Mouse (Mus musculus): ENCODE data around the gene Gm20662.

Gene Gm20662

GRCm38 (mm10) chr9:107974491-107975171, 21.5 kb upstream of the Gm20662 start:
- no peak for DNase-seq (ENCODE audit: low spot score in 2 of 2)

DNA sequence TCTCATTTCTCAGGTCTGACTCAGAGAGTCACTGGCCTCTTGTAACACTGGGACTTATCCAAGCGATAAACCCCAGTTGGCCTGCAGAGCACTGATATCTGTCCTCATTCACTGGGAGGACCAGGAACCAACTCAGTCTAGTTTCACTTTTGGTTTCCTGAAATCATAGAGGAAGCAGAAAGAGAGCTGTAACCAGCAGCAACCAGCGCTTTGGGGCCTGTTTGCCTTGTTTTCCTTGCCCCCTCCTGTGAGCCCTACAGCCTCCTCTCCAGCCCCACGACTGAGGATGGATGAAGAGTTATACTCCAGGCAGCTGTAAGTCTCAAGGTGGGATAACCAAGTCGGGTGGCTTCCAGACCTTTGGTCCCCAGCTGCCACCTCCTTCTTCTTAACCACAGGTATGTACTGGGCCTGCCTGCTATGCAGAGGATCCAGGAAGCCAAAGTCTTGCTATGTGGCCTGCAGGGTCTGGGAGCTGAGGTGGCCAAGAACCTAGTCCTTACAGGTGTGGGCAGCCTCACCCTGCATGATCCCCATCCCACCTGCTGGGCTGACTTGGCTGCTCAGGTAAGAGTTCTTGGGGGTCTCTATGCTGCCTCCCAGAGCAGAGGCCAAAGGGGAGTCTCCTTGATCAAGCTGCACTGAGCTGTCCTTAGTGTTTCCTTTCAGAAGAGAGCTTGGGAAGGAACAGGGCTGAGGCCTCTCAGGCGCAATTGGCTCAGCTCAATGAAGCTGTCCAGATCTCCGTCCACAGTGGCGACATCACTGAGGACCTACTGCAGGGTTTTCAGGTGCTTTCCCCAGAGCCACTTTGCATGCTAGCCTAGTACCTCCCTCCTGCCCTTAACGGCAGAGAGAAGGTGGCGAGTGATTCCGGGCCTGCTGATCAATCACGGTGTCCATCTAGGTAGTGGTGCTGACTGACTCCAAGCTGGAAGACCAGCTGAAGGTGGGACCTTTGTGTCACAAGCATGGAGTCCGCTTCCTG, 20.5 kb upstream of the Gm20662 start, which contains the start of gene Uba7:
Uba7 (plus strand) TSS at position 107 of the 988 bp plus-strand sequence.
- DNase-seq (ENCODE audit: low spot score in 2 of 2), result no peak

GRCm38 (mm10) chr9:107978815-107979214, 17.3 kb upstream of the Gm20662 start:
- DNase-seq (ENCODE audit: low spot score in 2 of 2), result no peak

DNA sequence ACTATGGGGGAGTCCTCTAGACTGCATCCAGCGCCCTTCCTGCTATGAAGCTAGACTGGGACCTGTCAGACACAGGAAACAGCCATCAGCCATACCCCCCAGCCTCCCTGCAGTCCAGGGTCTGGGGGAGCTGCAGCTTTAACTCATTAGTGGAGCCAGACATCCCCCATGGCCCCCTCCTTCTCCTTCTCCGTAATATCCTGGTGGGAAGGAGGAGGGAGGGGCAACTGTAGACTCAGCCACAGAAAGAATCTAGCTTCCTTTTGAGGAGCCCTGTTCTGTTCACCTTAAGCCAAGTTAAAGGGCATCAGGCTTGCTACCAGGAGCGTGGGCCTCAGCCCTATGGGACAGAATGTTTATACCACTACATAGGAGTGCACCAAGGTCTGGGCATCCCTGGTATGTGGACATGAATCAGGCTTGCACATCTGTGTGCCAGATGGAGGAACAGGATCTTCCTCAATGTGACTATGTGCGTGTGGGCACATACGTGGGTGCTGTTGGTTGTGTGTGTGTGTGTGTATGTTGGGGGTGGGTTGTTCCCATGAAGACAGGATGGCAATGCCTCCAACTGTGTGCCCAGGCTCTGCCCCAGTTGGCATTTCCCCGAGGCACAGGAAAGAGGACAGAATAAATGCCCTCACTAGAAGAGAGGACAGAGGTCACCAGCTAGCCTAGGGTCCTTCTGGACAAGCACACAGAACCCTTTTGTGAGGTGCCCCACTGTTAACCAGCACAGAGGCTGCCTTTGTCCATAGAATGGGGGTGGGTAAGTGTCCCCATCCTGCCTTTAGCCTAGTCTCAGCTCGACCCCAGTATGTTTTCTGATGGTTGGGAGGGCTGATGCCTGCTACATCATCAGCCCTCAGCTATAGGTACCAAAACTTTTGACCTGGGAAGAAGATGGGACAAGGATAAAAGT, 14.2 kb upstream of the Gm20662 start:
- DNase-seq (ENCODE audit: low spot score in 2 of 2), result no peak

- peak; percentile 83 to 84 for DNase-seq (ENCODE audit: low spot score in 2 of 2)
Observed at GRCm38 (mm10) chr9:107982681-107983346, 13.3 kb upstream of the Gm20662 start, which contains the start of gene Gm20661. TSS of gene Gm20661 (plus strand) at chr9:107983058.

GRCm38 (mm10) chr9:107983421-107983890, 12.7 kb upstream of the Gm20662 start:
- DNase-seq (ENCODE audit: low spot score in 2 of 2), result peak; percentile 83 to 87

DNA sequence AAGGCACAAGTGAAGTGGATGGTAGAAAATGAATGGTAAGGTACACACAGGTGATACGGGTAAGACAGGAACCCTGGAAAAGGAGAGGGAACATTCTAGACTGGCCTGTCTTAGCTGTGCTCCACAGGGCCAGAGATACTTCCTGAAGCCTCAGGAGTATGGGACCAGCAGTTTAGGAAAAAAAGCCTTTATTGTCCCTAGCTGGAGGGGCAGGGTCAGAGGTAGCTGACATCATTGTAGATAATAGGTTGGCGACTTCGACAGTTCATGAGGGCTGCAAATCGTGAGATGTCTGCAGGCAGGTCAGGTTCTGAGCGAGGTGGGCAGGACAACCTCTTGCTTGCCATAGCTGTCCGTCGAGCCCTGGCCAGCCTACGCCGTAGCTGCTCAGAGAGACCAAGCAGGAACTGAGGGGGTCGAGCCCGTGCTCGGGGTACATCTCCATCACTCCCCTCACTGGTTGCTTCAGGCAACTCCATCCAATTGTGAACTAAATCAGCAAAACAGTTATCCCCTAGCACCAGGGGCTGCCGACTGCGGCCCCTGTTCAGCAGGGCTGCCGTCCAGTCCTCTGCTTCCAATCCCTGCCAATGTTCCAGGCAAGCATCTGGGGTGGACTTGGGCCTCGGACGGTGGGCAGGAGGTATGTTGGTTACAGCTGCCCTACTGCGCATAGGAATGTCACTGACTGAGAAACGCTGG, 11.9 kb upstream of the Gm20662 start:
- DNase-seq (ENCODE audit: low spot score in 2 of 2), result no peak

GRCm38 (mm10) chr9:107984754-107985055, 11.4 kb upstream of the Gm20662 start:
- no peak for DNase-seq (ENCODE audit: low spot score in 2 of 2)

DNA sequence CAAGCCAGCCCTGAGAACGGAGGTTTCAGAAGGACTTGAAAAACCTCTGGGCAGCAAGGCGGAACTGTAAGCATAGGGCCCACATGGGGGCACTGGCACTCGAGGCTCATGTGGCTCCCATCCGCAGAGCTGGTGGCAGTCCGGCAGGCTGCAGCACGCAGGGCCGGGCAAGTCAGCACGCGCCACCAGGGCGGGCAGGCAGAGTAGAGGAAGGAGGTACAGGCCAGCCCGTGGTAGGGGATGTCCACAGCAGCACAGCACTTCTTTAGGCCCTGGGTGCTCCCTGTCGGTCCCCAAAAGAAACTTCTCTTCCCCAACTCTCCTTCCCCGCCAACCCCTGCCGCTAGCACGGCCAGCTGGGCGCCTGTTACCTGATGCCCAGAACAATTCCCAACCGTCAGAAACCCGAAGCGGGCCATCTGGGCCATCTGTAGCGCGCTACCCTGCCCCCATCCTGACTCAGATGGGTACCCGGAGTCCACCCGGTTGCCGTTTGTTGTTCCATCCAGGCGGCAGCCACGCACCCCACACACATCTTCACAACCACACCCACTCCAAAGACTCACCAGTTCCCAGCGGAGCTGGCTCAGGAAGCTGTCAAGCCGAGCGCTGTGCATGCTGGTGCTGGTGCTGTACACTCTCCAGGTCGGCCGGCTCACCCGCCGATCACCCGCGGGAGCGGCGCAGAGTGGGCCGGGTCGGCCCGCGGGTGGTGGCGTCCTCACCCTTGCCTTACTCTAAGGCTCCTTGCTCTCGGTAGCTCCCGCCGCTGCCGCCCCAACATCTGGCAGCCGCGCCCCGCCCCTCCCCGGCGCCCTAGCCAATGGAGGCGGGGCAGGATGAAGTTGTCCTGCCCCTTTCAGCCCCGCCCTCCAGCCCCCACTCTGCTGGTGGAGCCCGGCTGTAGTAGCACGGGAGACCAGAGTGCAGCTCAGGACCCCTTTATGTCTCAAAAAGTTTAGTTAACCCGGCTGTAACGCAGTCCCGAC, 10.7 kb upstream of the Gm20662 start, which contains the start of gene Inka1:
Inka1 (minus strand) TSS at position 749 of the 989 bp plus-strand sequence.
- DNase-seq (ENCODE audit: low spot score in 2 of 2), result peak; percentile 89 to 92

GRCm38 (mm10) chr9:107986376-107986775, 9.8 kb upstream of the Gm20662 start:
- peak; percentile 75 to 85 for DNase-seq (ENCODE audit: low spot score in 2 of 2)

- no peak for DNase-seq (ENCODE audit: low spot score in 2 of 2)
Observed at GRCm38 (mm10) chr9:107987950-107988349, 8.2 kb upstream of the Gm20662 start.

GRCm38 (mm10) chr9:107992197-107992596, 4.0 kb upstream of the Gm20662 start, which contains the start of gene Cdhr4:
TSS of gene Cdhr4 (plus strand) at chr9:107992497.
- no peak for DNase-seq (ENCODE audit: low spot score in 2 of 2)

DNA sequence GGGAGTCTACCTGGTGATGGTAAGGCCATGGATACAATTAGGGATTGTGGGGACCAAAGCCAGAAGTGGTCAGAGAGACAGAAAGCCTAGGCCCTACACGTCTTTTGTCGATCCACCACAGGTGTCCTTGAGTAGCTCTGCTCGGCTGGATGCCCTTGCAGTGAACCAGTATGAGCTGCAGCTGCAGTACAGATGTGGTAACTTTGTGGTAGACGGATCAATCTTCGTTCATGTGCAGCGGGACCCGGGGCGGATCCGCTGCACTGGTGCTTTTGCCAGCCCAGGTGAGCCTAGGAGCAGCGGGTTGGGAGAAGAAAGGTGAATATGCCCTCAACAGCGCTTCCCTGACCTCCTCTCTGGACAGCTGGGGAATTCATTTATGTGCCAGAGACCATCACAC, 3.1 kb upstream of the Gm20662 start:
- DNase-seq (ENCODE audit: low spot score in 2 of 2), result no peak

GRCm38 (mm10) chr9:107994464-107994863, 1.7 kb upstream of the Gm20662 start:
- no peak for DNase-seq (ENCODE audit: low spot score in 2 of 2)

GRCm38 (mm10) chr9:107995513-107995912, 636 bp upstream of the Gm20662 start:
- no peak for DNase-seq (ENCODE audit: low spot score in 2 of 2)

- peak; percentile 99 to 100 for DNase-seq (ENCODE audit: low spot score in 2 of 2)
Observed at GRCm38 (mm10) chr9:108001922-108002770, 6.0 kb downstream of the Gm20662 start, which contains the start of gene Ip6k1. TSS of gene Ip6k1 (plus strand) at chr9:108002501.

DNA sequence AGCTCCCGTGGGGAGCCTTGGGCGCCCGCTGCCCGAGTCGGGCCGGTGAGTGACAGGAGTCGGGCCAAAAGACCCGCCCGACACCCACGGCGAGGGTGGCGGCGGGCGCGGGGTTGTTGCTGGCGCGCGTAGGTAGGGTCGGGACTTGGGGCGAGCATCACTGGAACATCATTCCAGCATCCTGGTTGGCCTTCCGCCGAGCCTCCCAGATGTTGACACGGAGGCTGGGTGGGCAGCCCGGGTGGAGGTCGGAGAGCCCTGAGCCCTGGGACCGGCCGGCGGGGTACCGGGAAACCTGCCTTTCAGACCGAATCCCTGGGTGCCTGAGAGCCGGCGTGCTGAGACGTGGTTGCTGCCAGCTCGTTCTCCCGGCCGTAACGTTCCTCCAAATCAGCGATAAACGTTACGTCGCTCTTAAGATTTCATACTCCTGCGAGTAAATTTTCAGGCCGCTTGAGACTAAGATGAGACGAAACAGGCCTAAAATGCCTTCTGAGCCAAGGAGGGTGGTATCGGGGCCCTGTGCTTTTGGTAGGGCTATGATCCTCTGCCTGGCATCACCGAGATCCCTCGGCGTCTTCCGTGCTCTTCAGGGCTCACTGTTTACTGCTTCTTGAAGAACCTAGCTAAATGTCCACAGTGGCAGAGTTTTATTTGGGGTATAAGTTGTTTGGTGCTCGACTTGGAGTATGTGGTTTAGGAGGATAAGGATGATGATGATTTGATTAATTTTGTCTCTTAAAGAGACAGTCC, 6.8 kb downstream of the Gm20662 start:
- no peak for DNase-seq (ENCODE audit: low spot score in 2 of 2)

All from urinary bladder, postnatal 4 days (tissue).